Mouse (Mus musculus) brain, embryonic 14.5 days (tissue): ENCODE measurements around the gene Slc25a45.

Experiments used
- CTCF ChIP-seq: fragments of 200-500 bp; IDR thresholded peaks from 2 replicates; pipeline ENCODE4 v1.5.1; 2012; ENCODE audit warnings: inconsistent platforms, mild to moderate bottlenecking, moderate library complexity, borderline replicate concordance; ENCODE audit not compliant: insufficient read depth, insufficient read length; ENCODE audit errors: extremely low read depth
- POLR2A ChIP-seq: fragments of 200-500 bp; IDR thresholded peaks from 2 replicates; pipeline ENCODE4 v1.6.1; 2012; ENCODE audit warnings: mild to moderate bottlenecking, inconsistent platforms, borderline replicate concordance; ENCODE audit not compliant: poor library complexity, insufficient read depth, insufficient read length, severe bottlenecking; ENCODE audit errors: extremely low read depth

DNA sequence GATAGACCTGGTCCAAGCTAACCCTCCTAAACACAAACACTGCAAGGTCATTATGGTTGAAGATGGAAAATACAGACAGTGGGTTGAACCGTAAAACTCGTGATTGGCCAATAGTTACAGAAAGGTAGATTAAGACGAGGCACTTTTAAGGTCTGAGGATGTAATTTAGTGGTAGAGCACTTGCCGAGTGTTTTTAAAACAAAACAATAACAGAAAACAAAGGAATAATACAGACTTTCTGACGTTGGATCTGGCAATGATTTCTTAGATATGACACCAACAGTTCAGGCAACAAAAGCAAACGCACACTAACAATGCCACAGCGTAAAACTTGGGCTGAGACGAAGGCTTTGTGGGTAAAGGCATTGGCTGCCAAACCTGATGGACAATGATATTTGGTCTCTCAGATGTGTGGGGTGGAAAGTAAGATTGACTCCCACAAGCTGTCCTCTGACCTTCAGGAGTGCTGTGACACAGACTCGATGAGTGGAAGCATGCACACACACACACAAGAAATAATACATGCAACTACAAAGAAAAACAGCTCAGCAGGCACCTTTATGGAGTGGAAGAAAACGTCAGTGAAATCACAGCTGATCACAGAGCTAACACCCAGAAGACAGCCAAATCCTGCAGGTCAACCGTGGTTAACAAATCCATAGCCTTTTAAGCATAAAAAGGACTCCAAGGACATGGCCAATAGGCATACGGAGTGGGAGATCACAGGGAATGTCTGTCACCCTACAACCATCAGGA is 39.3 kb upstream of the Slc25a45 start:
- TF ChIP-seq CTCF (no peak), POLR2A (no peak)
